Mouse (Mus musculus) central nervous system, embryonic 14 days (tissue): ENCODE measurements around the gene Nup85. TPM values are rescaled to one million over a fixed set of nuclear protein-coding genes. Genes with fewer than 3 reads are reported as not detected.

Source experiments
- polyA plus RNA-seq: library from polyadenylated mRNA; depleted of rRNA; stranded (reverse); fragments of >200 nt; gene quantifications from 2 replicates; pipeline ENCODE4 v1.2.3, GENCODE M21; 2012; rRNA removed

The Nup85 gene
- polyA plus RNA-seq: 151 and 152 TPM in 2 replicates

DNA sequence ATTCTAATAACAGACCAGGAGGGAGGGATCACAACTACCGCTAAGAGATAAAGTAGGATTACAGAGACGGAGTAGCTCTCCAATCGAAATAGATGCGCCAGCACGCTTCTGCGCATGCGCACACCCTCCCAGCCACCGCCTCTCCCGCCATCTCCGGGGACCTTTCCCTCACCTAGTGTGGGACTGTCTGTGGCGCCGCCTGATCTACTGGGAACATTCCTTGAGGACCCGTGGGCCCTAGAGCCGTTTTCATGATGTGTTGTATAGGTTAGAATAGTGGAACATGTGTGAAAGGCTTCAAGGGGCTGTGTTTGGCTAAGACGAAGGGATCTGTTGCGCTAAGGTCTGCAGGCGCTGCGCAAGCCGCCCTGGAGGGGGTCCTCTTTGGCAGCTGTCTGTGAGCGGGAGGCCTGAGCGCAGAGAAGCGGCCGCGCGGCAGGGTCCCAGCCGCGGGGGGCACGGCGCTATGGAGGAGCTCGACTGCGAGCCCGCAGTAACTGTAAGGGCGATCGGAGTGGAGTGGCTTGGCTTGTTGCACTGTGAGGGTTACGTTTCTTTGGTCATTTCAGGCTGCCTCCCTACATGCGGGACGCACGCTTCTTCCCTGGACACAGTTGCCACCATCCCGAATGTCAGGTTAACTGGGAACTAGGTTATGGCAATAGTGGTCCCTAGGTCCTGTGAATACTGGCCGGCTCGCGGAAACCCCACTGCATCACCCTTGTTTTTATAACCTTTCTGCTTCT is at the start of gene Nup85:
Gene Nup85 (plus strand): TSS at position 371 of the 746 bp plus-strand sequence.

DNA sequence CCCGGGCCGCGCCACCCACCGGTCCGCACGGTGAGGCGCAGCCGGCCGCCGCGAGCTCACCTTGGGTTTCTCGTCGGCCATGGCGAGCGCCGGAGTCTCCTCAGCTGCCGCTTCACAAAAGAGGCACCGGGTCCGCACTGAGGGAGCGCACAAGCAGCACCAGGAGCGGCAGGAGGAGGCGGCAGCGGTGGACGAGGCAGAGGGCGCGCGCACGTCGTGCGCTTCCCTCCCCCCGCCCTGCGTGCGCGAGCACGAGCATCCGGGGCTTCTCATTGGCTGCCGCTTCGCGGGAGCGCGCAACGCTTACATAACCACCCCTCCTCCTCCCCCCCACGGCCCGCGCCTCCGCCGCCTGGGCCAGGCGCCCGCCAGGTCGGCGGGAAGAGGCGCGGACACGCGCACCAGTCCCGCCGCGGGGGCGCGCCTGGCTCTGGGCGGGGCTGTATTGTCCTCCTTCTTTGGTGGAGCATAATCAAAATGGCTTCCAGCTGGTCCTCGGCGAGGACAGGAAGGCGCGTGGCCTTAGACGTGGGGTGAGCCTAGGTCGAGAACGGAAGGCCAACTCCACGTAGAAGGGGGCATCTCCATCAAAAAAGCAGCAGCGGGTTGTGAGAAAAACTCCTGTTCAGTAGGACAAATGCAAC is 28.1 kb upstream of the Nup85 start, which contains the start of gene Sumo2:
Gene Sumo2 (minus strand): TSS at position 239 of the 644 bp plus-strand sequence.

GRCm38 (mm10) chr11:115603476-115604303 is 39.5 kb downstream of the Nup85 start, which contains the start of the genes Mrps7 and Gga3:
Mrps7 (plus strand) TSS chr11:115603925.
Gga3 (minus strand) TSS chr11:115604051.

DNA sequence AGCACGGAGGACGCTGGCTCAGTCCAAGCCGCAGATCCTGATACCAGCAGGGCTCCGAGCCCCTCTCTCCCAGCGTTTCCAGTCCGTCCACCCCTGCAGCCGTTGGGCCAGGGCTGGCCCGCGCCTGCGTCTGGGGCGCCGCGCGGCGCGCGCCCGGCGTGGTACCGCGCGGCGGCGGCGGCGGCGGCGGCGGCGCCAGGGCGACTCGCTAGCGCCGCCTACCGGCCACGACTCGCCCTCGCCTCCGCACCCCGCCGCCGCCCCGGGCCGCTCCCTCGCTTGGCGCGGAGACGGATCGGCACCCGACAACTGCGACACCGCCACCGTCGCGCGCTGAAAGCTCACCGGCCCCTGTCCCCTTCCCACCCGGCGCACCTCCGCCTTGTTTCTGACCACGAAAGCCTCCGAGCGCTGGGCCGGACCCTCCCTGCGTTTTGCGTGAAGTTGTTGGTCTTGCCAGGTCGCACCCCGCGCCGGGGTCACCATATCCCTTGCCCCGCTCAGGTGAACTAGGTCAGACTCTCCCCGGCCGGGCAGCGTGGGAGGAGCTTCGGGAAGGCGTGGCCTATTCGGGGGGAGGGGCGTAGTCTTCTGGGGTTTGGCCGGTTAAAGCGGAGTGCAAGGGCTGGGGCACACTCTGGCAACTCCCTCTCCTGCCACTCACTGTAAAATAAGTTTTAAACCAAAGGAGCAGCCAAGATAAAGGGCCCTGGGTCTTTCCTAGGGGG is 48.3 kb downstream of the Nup85 start, which contains the start of gene Mif4gd:
Gene Mif4gd (minus strand): TSS at position 560 of the 728 bp plus-strand sequence.

GRCm38 (mm10) chr11:115627705-115628464 is 63.7 kb downstream of the Nup85 start, which contains the start of gene Slc25a19:
Slc25a19 (minus strand) TSS chr11:115628295.

Other genes with a start within 250 kb of the Nup85 start
- gene Ush1g, start 242.4 kb upstream of the Nup85 start, polyA plus RNA-seq: 0.05 TPM in 2 replicates
- 0.36 and 0.41 TPM in 2 replicates for gene Otop3, start 229.7 kb upstream of the Nup85 start, polyA plus RNA-seq
- 45.1 and 49.4 TPM in 2 replicates for gene Hid1, start 196.7 kb upstream of the Nup85 start, polyA plus RNA-seq
- gene Cdr2l, start 182.5 kb upstream of the Nup85 start, polyA plus RNA-seq: 34.8 and 35.1 TPM in 2 replicates
- 134 and 152 TPM in 2 replicates for gene Mrpl58, start 160.7 kb upstream of the Nup85 start, polyA plus RNA-seq
- 497 and 500 TPM in 2 replicates for gene Atp5h, start 144.5 kb upstream of the Nup85 start, polyA plus RNA-seq
- 51.5 and 51.6 TPM in 2 replicates for gene Kctd2, start 144.3 kb upstream of the Nup85 start, polyA plus RNA-seq
- gene Trim80, start 123.9 kb upstream of the Nup85 start, polyA plus RNA-seq: 0.04 and 0.06 TPM in 2 replicates
- 0.18 TPM in 1 of 2 replicates, not detected in the other for gene Slc16a5, start 102.0 kb upstream of the Nup85 start, polyA plus RNA-seq
- gene Armc7, start 88.8 kb upstream of the Nup85 start, polyA plus RNA-seq: 11.7 and 12.9 TPM in 2 replicates
- 80.7 and 82.5 TPM in 2 replicates for gene Nt5c, start 72.6 kb upstream of the Nup85 start, polyA plus RNA-seq
- gene Jpt1, start 50.0 kb upstream of the Nup85 start, polyA plus RNA-seq: 1,013 and 1,226 TPM in 2 replicates
- gene Sumo2, start 28.2 kb upstream of the Nup85 start, polyA plus RNA-seq: 662 and 802 TPM in 2 replicates
- gene Mrps7, start 39.5 kb downstream of the Nup85 start, polyA plus RNA-seq: 39.4 and 39.7 TPM in 2 replicates
- gene Gga3, start 39.6 kb downstream of the Nup85 start, polyA plus RNA-seq: 48.1 and 53.0 TPM in 2 replicates
- 19.2 and 23.0 TPM in 2 replicates for gene Mif4gd, start 48.5 kb downstream of the Nup85 start, polyA plus RNA-seq
- 53.5 and 57.1 TPM in 2 replicates for gene Slc25a19, start 63.9 kb downstream of the Nup85 start, polyA plus RNA-seq
- gene Grb2, start 144.2 kb downstream of the Nup85 start, polyA plus RNA-seq: 111 and 113 TPM in 2 replicates
- gene Tmem94, start 201.0 kb downstream of the Nup85 start, polyA plus RNA-seq: 51.0 and 52.8 TPM in 2 replicates
- 20.5 and 22.6 TPM in 2 replicates for gene Caskin2, start 249.2 kb downstream of the Nup85 start, polyA plus RNA-seq